Comparison of ENCODE assay signal across 8 mouse cellular contexts in genomic region chr4:135353794-135354450, GRCm38 (mm10). TPM values are rescaled to one million over a fixed set of nuclear protein-coding genes. Genes with fewer than 3 reads are reported as not detected.
A peak's percentile ranks its signal among the peaks of the same experiment; 100 is the strongest.
DNase-seq lines count a peak whose midpoint lies in the region; ATAC-seq lines count a peak whose summit lies in the region.

No protein-coding gene starts in this region.

- peak overlapping the region; percentile 86 for H3K4me2 ChIP-seq in heart, embryonic 13.5 days
- peak overlapping the region; percentile 89 for H3K4me2 ChIP-seq in liver, embryonic 11.5 days
- peak overlapping the region; percentile 64 for H3K4me2 ChIP-seq in neural tube, embryonic 11.5 days (ENCODE audit: low read depth)

- peaks cover 28% of the 10 kb centered on the region for H3K4me1 ChIP-seq in heart, embryonic 13.5 days
- H3K4me1 ChIP-seq in liver, embryonic 11.5 days (replicated peaks; ENCODE audit: control insufficient read depth, insufficient read depth, low read length) = peaks cover 18% of the 10 kb centered on the region
- peaks cover 10% of the 10 kb centered on the region for H3K4me1 ChIP-seq in neural tube, embryonic 11.5 days (ENCODE audit: control insufficient read depth, insufficient read depth, low read length)

- no peak for ATAC-seq in heart, embryonic 13.5 days (ENCODE audit: extremely low read depth, insufficient number of reproducible peaks, low FRiP score, low TSS enrichment)
- peak; percentile 70 for ATAC-seq in liver, embryonic 11.5 days (replicated peaks; ENCODE audit: low FRiP score)
- ATAC-seq in neural tube, embryonic 11.5 days (ENCODE audit: insufficient read depth, low FRiP score, low TSS enrichment) = no peak

- H3K4me3 ChIP-seq in heart, embryonic 13.5 days = peak overlapping the region; percentile 94
- peak overlapping the region; percentile 95 for H3K4me3 ChIP-seq in liver, embryonic 11.5 days (ENCODE audit: low read depth, low read length)
- peak overlapping the region; percentile 87 for H3K4me3 ChIP-seq in neural tube, embryonic 11.5 days (ENCODE audit: low read depth, low read length)

- peak; percentile 15 for DNase-seq in spleen, adult 12 weeks (ENCODE audit: low spot score)
- no peak for DNase-seq in spleen, adult 18-20 months
- peak; percentile 34 for DNase-seq in cerebellum, adult 9-11 months
- DNase-seq in liver, embryonic 11.5 days (ENCODE audit: low spot score) = peak; percentile 53
- DNase-seq in neural tube, embryonic 11.5 days (ENCODE audit: low spot score) = no peak
- no peak for DNase-seq in urinary bladder, adult 18-20 months (ENCODE audit: low spot score in 2 of 2)
- no peak for DNase-seq in gastrocnemius, postnatal 10 days

- WGBS in heart, embryonic 13.5 days = 8% methylated on average over 12 of the region's 12 CpGs
- 7% methylated on average over 12 of the region's 12 CpGs for WGBS in liver, embryonic 11.5 days
- 23% methylated on average over 12 of the region's 12 CpGs for WGBS in neural tube, embryonic 11.5 days

- peak overlapping the region; percentile 98 for H3K27ac ChIP-seq in heart, embryonic 13.5 days (replicated peaks)
- H3K27ac ChIP-seq in liver, embryonic 11.5 days (ENCODE audit: low read depth, low read length) = peak overlapping the region; percentile 100
- peak overlapping the region; percentile 93 for H3K27ac ChIP-seq in neural tube, embryonic 11.5 days (ENCODE audit: low read depth, low read length)

- no peaks in the 10 kb centered on the region for H3K9me3 ChIP-seq in heart, embryonic 13.5 days
- no peaks in the 10 kb centered on the region for H3K9me3 ChIP-seq in liver, embryonic 11.5 days (ENCODE audit: control insufficient read depth, low read length)
- H3K9me3 ChIP-seq in neural tube, embryonic 11.5 days (ENCODE audit: control insufficient read depth, low read length) = no peaks in the 10 kb centered on the region

- peak overlapping the region; percentile 86 for H3K9ac ChIP-seq in heart, embryonic 13.5 days
- H3K9ac ChIP-seq in liver, embryonic 11.5 days (ENCODE audit: low read depth, low read length) = peak overlapping the region; percentile 72
- H3K9ac ChIP-seq in neural tube, embryonic 11.5 days (ENCODE audit: low read length) = peak overlapping the region; percentile 57

- H3K27me3 ChIP-seq in heart, embryonic 13.5 days (replicated peaks) = peaks cover 12% of the 10 kb centered on the region; the same call in 1 of the 2 replicates
- no peaks in the 10 kb centered on the region for H3K27me3 ChIP-seq in liver, embryonic 11.5 days (replicated peaks; ENCODE audit: control insufficient read depth, insufficient read depth, low read length)
- no peaks in the 10 kb centered on the region for H3K27me3 ChIP-seq in neural tube, embryonic 11.5 days (ENCODE audit: control insufficient read depth, insufficient read depth, low read length)

- peaks cover 17% of the 10 kb centered on the region for H3K36me3 ChIP-seq in heart, embryonic 13.5 days
- H3K36me3 ChIP-seq in liver, embryonic 11.5 days (ENCODE audit: control insufficient read depth, insufficient read depth, low read length) = peaks cover 9% of the 10 kb centered on the region
- H3K36me3 ChIP-seq in neural tube, embryonic 11.5 days (ENCODE audit: control insufficient read depth, insufficient read depth, low read length) = peaks cover 2% of the 10 kb centered on the region; the same call in 1 of the 2 replicates

RNA-seq across cellular contexts. Expression of gene Srrm1, which starts 0.8 kb away (rescaled TPM):
- polyA plus RNA-seq in heart, embryonic 13.5 days (2015; fragmentation: Nextera tagmentation; extraction: Ambion mirVana) = 141 and 146 TPM in 2 replicates
- 191 and 195 TPM in 2 replicates for polyA plus RNA-seq in liver, embryonic 11.5 days (2014; fragmentation: Nextera tagmentation; extraction: Ambion mirVana)
- polyA plus RNA-seq in neural tube, embryonic 11.5 days (2014; fragmentation: Nextera tagmentation; extraction: Ambion mirVana) = 168 and 191 TPM in 2 replicates
- total RNA-seq in gastrocnemius, postnatal 10 days (2021) = 100 to 1,000 TPM in 1 of 2 experiments, 10 to 100 TPM in 1; 74.6 to 107 TPM

RNA-seq across cellular contexts. Expression of gene Ncmap, which starts 44.1 kb away (rescaled TPM):
- 0.55 and 0.76 TPM in 2 replicates for polyA plus RNA-seq in heart, embryonic 13.5 days (2015; fragmentation: Nextera tagmentation; extraction: Ambion mirVana)
- 0.86 TPM in 1 of 2 replicates, not detected in the other for polyA plus RNA-seq in liver, embryonic 11.5 days (2014; fragmentation: Nextera tagmentation; extraction: Ambion mirVana)
- polyA plus RNA-seq in neural tube, embryonic 11.5 days (2014; fragmentation: Nextera tagmentation; extraction: Ambion mirVana) = 0.97 and 1.5 TPM in 2 replicates
- 10 to 100 TPM in 1 of 2 experiments, 1 to 10 TPM in 1; 9.8 to 16.8 TPM for total RNA-seq in gastrocnemius, postnatal 10 days (2021)

Comparison
In these comparisons a context has a peak if more than half of its experiments do, and no peak if none do; other contexts are left out.
1. DNase-seq: peak in spleen, adult 12 weeks (single experiment), cerebellum, adult 9-11 months (single experiment) and liver, embryonic 11.5 days (single experiment); none in spleen, adult 18-20 months (0 of 2), neural tube, embryonic 11.5 days (single experiment), urinary bladder, adult 18-20 months (0 of 2) and gastrocnemius, postnatal 10 days (single experiment).
2. Peak in every context shown above with its lines, with median percentiles within 50 percentile points of each other: H3K27ac ChIP-seq, H3K4me2 ChIP-seq, H3K4me3 ChIP-seq and H3K9ac ChIP-seq.